Mouse (Mus musculus): ENCODE measurements around the gene Erp29. TPM values are rescaled to one million over a fixed set of nuclear protein-coding genes. Genes with fewer than 3 reads are reported as not detected.

The Erp29 gene
- polyA plus RNA-seq, 1 experiment = 109 TPM

- no peak overlapping the region for H3ac ChIP-seq (ENCODE audit: control insufficient read depth, insufficient read length, low read depth)
- no peak overlapping the region for H3K4me3 ChIP-seq (ENCODE audit: insufficient read depth, poor library complexity, severe bottlenecking)
- H3K79me3 ChIP-seq (ENCODE audit: low read depth) = no peaks in the 10 kb centered on the region
- H3K79me2 ChIP-seq (ENCODE audit: control insufficient read depth, insufficient read depth) = no peaks in the 10 kb centered on the region
- TF ChIP-seq FOSL1 (IDR thresholded peaks at IDR 0.05; ENCODE audit: insufficient read depth, low read length, poor library complexity, severe bottlenecking) (no peak), MYOD1 (IDR thresholded peaks at IDR 0.05; ENCODE audit: control insufficient read depth, insufficient read length, low read depth) (no peak), MYOG (IDR thresholded peaks at IDR 0.05; ENCODE audit: control insufficient read depth, extremely low read depth, insufficient read length) (no peak), CEBPB (IDR thresholded peaks at IDR 0.05; ENCODE audit: low read depth) (no peak), MAX (IDR thresholded peaks at IDR 0.05) (no peak), CTCF (IDR thresholded peaks at IDR 0.05; ENCODE audit: control insufficient read depth, insufficient read depth, insufficient read length) (no peak), USF1 (IDR thresholded peaks at IDR 0.05; ENCODE audit: low read depth) (no peak)
- no peaks in the 10 kb centered on the region for H3K27me3 ChIP-seq (ENCODE audit: control insufficient read depth, insufficient read depth, insufficient read length)
- H3K36me3 ChIP-seq (ENCODE audit: control insufficient read depth, insufficient read depth) = no peaks in the 10 kb centered on the region
Measured at GRCm38 (mm10) chr5:121389106-121389505, 63.2 kb downstream of the Erp29 start.

- H3K79me2 ChIP-seq (ENCODE audit: control insufficient read depth, insufficient read depth) = no peaks in the 10 kb centered on the region
Measured at GRCm38 (mm10) chr5:121387126-121387525, 65.2 kb downstream of the Erp29 start.

GRCm38 (mm10) chr5:121386120-121386909 is 66.0 kb downstream of the Erp29 start:
- H3K4me3 ChIP-seq (ENCODE audit: insufficient read depth, poor library complexity, severe bottlenecking) = no peak overlapping the region
- no peak for TF ChIP-seq USF1 (IDR thresholded peaks at IDR 0.05; ENCODE audit: low read depth)
- TF ChIP-seq CEBPB (IDR thresholded peaks at IDR 0.05; ENCODE audit: low read depth) = no peak
- no peak for TF ChIP-seq FOSL1 (IDR thresholded peaks at IDR 0.05; ENCODE audit: insufficient read depth, low read length, poor library complexity, severe bottlenecking)
- TF ChIP-seq CTCF (IDR thresholded peaks at IDR 0.05; ENCODE audit: control insufficient read depth, insufficient read depth, insufficient read length) = no peak
- no peak for TF ChIP-seq MAX (IDR thresholded peaks at IDR 0.05)
- no peak for TF ChIP-seq MYOD1 (IDR thresholded peaks at IDR 0.05; ENCODE audit: control insufficient read depth, insufficient read length, low read depth)
- no peak for TF ChIP-seq MYOG (IDR thresholded peaks at IDR 0.05; ENCODE audit: control insufficient read depth, extremely low read depth, insufficient read length)

More at GRCm38 (mm10) chr5:121387126-121387525, 65.2 kb downstream of the Erp29 start:
- H3K36me3 ChIP-seq (ENCODE audit: control insufficient read depth, insufficient read depth) = no peaks in the 10 kb centered on the region
- no peaks in the 10 kb centered on the region for H3K79me3 ChIP-seq (ENCODE audit: low read depth)
- H3ac ChIP-seq (ENCODE audit: control insufficient read depth, insufficient read length, low read depth) = no peak overlapping the region
- H3K4me3 ChIP-seq (ENCODE audit: insufficient read depth, poor library complexity, severe bottlenecking) = no peak overlapping the region
- TF ChIP-seq MYOG (IDR thresholded peaks at IDR 0.05; ENCODE audit: control insufficient read depth, extremely low read depth, insufficient read length) (no peak), FOSL1 (IDR thresholded peaks at IDR 0.05; ENCODE audit: insufficient read depth, low read length, poor library complexity, severe bottlenecking) (no peak), CTCF (IDR thresholded peaks at IDR 0.05; ENCODE audit: control insufficient read depth, insufficient read depth, insufficient read length) (no peak), MAX (IDR thresholded peaks at IDR 0.05) (no peak), MYOD1 (IDR thresholded peaks at IDR 0.05; ENCODE audit: control insufficient read depth, insufficient read length, low read depth) (no peak), USF1 (IDR thresholded peaks at IDR 0.05; ENCODE audit: low read depth) (no peak), CEBPB (IDR thresholded peaks at IDR 0.05; ENCODE audit: low read depth) (no peak)
- H3K27me3 ChIP-seq (ENCODE audit: control insufficient read depth, insufficient read depth, insufficient read length) = no peaks in the 10 kb centered on the region

GRCm38 (mm10) chr5:121385461-121386119 is 66.7 kb downstream of the Erp29 start, which contains the start of gene Trafd1:
Gene Trafd1, minus strand, starts transcription at chr5:121385632.
- H3K79me2 ChIP-seq (ENCODE audit: control insufficient read depth, insufficient read depth) = no peaks in the 10 kb centered on the region
- peaks cover 2% of the 10 kb centered on the region for H3K79me3 ChIP-seq (ENCODE audit: low read depth)
- H3K27me3 ChIP-seq (ENCODE audit: control insufficient read depth, insufficient read depth, insufficient read length) = no peaks in the 10 kb centered on the region
- peak within 1 kb of the TSS; percentile 68 for H3ac ChIP-seq (ENCODE audit: control insufficient read depth, insufficient read length, low read depth)
- peaks cover 6% of the 10 kb centered on the region for H3K36me3 ChIP-seq (ENCODE audit: control insufficient read depth, insufficient read depth)
- TF ChIP-seq MYOD1 (IDR thresholded peaks at IDR 0.05; ENCODE audit: control insufficient read depth, insufficient read length, low read depth) (no peak), USF1 (IDR thresholded peaks at IDR 0.05; ENCODE audit: low read depth) (no peak)
- H3K4me3 ChIP-seq (ENCODE audit: insufficient read depth, poor library complexity, severe bottlenecking) = peak within 1 kb of the TSS; percentile 55

More at GRCm38 (mm10) chr5:121386120-121386909, 66.0 kb downstream of the Erp29 start:
- Histone ChIP-seq H3K27me3 (ENCODE audit: control insufficient read depth, insufficient read depth, insufficient read length) (no peaks in the 10 kb centered on the region), H3K79me3 (ENCODE audit: low read depth) (no peaks in the 10 kb centered on the region), H3K36me3 (ENCODE audit: control insufficient read depth, insufficient read depth) (peaks cover 3% of the 10 kb centered on the region), H3ac (ENCODE audit: control insufficient read depth, insufficient read length, low read depth) (no peak overlapping the region), H3K79me2 (ENCODE audit: control insufficient read depth, insufficient read depth) (no peaks in the 10 kb centered on the region)

- Histone ChIP-seq H3ac (ENCODE audit: control insufficient read depth, insufficient read length, low read depth) (peak overlapping the region; percentile 68), H3K4me3 (ENCODE audit: insufficient read depth, poor library complexity, severe bottlenecking) (peak overlapping the region; percentile 55), H3K79me3 (ENCODE audit: low read depth) (peaks cover 2% of the 10 kb centered on the region), H3K36me3 (ENCODE audit: control insufficient read depth, insufficient read depth) (peaks cover 6% of the 10 kb centered on the region), H3K27me3 (ENCODE audit: control insufficient read depth, insufficient read depth, insufficient read length) (no peaks in the 10 kb centered on the region), H3K79me2 (ENCODE audit: control insufficient read depth, insufficient read depth) (no peaks in the 10 kb centered on the region)
- TF ChIP-seq USF1 (IDR thresholded peaks at IDR 0.05; ENCODE audit: low read depth) (no peak), CEBPB (IDR thresholded peaks at IDR 0.05; ENCODE audit: low read depth) (no peak), FOSL1 (IDR thresholded peaks at IDR 0.05; ENCODE audit: insufficient read depth, low read length, poor library complexity, severe bottlenecking) (no peak), MAX (IDR thresholded peaks at IDR 0.05) (no peak), CTCF (IDR thresholded peaks at IDR 0.05; ENCODE audit: control insufficient read depth, insufficient read depth, insufficient read length) (no peak), MYOD1 (IDR thresholded peaks at IDR 0.05; ENCODE audit: control insufficient read depth, insufficient read length, low read depth) (no peak), MYOG (IDR thresholded peaks at IDR 0.05; ENCODE audit: control insufficient read depth, extremely low read depth, insufficient read length) (no peak)
Measured at GRCm38 (mm10) chr5:121384757-121385460, 67.4 kb downstream of the Erp29 start.
